Mouse (Mus musculus): Measurements from ENCODE around the gene Nhlh1.
A peak's percentile ranks its signal among the peaks of the same experiment; 100 is the strongest.

Nhlh1 gene

DNA sequence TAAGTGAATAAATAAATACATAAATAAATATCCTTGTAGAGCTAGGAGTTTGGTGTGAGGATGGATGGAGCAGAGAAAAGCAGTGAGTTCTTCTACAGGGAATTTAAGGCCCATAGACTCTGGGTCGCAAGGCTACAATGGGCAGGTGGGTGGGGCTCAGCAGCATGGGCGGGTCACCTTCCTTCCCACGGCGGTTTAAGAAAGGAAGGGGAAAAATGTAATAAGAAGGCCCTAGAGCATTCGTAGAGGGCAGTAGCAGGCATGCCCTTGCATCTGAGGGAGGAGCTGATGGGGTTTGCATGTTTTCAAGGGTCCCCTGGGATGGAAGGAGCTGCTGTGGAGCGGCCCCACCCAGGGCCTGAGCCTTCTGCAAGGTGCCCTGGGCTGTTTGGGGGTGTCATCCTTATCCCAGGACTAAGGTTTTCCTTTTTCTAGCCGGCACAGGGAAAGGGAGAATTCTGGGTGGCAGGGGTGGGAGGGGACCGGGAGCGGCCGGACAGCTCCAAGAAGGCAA is 4.5 kb downstream of the Nhlh1 start:
- DNase-seq = no peak

DNA sequence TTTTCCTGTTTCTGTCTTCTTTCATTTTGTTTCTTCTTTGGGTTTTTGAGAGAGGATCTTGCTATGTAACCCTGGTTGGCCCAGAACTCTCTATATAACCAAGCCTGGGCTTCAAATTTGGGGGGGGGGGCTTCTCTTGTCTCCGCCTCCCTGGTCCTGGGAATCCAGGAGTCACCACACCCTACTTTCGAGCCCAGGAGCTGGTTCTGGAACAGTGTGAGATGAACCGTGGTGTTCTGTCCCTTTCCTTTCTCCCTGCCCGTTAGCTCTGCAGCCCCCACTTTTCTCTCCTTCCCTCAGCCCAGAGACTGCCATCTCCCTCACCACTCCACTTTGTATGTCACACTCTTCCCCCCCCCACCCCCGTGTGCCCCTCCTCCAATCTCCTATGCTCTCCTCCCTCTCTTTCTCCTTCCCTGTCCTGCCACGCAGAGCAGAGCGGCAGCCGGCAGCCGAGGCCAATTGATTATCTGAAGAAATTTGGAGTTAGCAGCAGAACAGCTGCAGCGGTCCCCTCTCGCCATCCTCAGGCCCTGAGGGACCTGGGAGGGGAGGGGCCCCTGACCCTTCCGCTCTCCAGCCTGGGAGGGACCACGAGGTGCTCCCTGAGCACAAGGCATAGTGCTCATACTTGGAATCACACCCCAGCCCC is 8.1 kb downstream of the Nhlh1 start:
- DNase-seq = no peak

DNA sequence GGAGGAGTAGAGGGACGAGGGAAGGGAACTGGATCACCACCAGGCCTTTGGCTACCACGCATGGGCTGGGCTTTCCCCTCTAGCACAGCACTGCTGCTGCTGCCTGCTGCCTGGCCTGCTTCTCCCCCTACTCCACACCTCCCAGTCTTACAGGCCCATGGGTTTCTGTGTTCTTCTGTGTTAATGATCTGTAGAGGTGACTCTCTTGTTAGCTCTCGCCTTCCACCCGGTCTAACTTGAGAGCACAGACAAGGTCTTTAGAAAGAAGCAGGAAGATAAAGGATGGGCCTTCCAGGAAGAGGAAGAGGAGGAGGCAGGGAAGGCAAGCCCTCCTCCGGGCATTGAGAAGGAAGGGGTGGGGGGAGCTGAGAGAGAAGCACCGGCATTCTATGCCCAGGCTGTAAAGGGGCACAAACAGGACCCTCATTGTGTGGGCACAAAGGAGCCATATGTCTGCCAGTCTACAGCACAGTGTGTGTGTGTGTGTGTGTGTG is 9.1 kb downstream of the Nhlh1 start:
- no peak for DNase-seq

DNA sequence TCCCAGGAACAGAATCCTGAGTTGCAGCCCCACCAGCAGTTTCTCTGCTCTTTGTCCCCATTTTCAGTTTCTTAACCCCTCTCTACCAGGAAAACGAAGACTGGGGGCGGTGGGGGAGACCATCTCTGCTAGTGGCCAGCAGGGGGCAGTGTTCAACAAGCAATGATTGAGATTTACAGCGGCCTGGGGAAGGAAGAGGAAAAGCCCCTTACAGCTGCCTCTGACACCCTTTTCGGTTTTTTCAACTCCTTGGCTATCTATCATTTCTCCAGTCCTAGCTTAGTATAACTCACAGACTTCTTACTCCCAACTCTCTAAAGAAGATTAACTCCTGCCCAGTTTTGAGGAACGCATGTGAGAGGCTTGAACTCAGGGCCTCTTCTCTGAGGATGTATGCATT is 10.4 kb downstream of the Nhlh1 start:
- DNase-seq = no peak

DNA sequence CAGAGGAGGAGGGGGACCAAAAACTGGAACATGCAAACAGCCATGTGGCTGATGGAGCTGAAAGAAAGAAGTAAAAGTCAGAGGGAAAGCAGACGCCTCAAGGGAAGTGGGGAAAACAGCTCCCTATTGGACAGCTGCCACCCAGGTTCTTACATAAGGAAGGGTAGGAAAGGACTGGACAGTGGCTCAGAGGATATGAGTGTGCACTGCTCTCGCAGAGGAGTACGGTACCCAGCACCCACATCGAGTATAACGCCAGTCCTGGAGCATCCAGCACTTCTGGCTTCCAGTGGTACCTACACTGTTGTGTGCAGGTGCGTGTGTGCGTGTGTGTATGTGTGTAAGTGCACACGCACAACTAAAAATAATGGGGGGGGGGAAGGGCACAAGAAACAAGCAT is 11.0 kb downstream of the Nhlh1 start:
- no peak for DNase-seq

DNA sequence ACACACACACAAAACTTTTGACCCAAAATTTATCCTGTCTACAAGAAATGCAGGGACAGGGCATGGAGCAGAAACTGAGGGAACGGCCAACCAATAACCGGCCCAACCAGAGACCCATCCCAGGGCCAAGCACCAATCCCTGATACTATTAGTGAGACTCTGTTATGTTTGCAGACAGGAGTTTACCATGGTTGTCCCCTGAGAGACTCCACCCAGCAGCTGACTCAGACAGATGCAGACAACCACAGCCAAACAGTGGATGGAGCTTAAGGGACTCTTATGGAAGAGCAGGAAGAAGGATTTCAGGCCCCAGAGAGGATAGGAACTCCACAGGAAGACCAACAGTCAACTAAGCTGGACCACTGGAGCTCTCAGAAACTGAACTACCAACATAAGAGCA is 27.5 kb downstream of the Nhlh1 start:
- no peak for DNase-seq

DNA sequence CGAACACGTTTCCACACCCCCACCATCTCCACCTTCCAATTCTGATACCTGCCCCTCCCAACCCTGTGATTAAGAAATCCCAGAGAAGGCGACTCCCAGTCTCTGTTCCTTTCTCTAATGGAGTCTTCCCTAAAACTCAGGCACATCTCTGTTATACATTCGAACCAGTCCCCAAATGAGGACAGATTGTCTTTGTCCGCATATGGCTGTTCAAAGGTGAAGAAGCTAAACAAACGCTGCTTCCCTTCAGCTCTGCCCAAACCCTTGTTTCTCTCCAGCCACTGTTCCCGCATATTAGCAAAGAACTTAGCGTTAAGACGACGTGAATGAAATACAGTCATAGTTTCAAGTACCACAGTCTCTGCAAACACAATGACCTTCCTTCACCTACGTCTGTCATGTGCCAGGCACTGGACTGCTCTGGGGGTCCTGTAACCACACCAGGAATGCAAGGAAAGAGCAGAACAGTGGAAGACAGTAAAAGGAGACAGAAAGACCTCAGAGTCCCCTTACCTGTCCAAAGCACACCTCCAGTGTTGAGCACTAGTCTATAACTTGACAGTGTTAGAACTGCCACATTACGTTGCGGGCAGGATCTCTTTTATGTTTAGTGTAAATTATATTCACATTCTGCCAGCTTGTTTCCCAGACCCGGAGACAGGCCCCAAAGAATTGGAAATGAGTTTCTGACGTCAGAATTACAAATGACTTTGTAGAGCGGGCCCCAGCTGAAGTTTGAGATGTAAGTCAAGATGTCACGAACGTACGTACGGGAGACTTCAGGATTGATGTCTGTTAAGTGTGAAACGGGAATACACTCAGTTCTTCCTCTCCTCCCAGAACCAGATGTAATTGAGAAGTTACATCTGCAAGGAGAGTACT is 28.7 kb downstream of the Nhlh1 start, which contains the start of gene Vangl2:
TSS of gene Vangl2 (minus strand) at position 51 of the 882 bp plus-strand sequence.
- no peak for DNase-seq

DNA sequence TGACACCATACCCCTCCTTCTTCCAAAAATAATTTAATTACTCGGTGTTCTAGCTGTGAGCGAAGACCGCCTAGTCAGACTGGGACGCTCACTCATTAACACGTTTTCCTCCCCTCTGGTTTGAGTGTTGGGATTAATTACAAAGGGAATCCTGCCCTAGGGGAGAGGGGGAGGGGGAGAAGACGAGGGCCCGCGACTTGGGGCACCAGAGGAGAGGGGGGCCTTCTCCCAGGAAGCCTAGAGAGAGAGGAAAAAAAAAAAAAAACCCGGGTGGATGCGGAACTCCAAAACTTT is 29.6 kb downstream of the Nhlh1 start:
- no peak for DNase-seq

DNA sequence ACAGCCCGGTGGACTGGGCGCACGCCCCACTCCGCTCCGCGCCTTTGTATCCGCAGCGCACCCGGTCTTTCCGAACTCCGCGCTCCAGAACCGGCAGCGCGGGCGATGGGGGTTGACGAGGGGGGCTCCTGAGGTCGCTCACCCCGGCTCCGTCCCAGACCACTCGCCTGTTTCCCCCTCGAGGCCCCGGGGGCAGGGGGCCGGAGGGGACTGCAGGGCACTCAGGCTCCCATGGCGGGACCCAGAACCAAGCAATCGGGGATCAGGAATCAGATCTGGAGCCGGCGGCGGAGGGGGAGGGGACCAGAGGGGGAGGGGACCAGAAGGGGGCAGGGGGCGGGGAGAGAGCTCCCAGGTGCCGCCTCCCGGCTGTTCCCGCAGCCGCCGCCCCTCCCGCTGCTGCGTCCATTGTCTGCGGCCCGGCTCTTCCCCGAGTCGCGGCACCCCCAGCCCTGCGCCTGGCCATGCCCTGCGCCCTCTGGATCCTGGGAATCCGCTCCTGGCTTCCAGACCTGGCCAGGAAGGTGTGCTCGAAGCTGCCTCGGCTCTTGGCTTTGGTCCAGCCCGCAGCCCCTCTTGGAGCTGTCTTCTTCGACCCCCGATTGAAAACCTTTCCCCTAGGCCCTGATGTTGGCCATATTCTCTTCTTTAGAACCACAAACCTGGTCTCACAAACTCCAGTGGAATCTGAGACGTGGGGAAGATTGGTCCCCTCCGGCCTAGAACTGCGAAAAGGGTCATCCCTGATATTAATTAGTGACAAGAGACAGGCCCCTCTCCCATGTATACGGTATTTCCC is 30.2 kb downstream of the Nhlh1 start:
- peak; percentile 74 for DNase-seq

DNA sequence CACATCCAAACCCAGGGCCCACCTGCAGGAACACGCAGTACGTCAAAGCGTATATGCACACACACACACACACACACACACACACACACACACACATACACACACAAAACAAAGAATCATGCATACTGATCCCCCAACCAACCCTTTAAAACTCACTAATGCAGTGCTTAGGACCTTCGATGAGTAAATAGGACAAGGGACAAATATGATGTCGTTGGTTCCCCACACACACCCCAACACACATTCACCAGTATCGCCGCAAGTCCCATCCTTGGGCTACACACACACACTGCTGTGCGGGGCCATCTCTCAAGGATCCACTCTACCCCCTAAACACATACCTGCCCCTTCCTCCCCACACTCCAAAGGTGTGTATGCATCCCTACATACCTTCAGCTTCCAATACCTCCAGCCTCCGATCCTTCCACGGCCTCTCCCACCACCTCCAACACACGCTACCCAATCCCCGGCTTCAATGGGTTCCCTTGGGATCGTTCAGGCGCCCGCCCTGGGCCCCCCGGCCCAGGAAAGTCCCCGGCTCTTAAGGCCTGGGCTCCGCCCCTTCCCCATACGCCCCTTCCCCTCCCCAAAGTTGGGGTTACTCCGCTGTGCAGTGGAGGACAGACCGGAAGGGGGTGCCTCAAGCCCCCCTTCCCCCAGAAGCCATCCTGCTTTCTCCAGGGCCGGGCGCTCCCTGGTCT is 31.0 kb downstream of the Nhlh1 start:
- no peak for DNase-seq

DNA sequence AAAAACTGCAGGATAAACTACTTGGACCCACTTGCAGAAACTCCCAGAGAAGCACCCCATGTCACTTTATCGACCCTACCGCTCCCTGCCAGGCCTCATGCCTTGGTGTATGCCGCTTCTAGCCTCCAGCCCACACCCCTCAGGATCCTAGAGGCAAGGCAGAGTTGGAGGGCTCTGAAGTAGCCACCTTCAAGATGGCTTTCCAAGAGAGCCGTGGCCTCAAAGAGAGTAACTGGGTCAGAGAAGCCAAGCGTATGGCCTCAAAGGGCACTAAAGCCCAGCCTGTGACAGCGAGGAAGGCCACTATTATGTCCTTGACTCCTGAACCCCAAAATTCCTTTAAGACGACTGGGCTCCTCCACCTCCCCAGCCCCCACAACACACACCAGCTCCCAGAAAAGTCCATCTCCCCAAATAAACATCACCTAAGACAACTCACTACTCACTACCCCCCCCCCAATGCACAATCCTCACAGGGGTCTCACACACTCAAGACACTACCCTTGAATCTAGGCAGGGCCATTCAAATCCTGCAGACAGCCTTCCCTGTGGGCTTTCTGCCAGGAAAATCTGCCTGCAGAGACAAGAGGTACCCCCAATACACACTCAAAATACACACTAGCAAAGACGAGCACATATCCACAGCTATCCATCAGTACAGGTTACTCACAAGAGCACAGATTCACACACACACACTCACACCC is 32.0 kb downstream of the Nhlh1 start:
- DNase-seq = no peak

DNA sequence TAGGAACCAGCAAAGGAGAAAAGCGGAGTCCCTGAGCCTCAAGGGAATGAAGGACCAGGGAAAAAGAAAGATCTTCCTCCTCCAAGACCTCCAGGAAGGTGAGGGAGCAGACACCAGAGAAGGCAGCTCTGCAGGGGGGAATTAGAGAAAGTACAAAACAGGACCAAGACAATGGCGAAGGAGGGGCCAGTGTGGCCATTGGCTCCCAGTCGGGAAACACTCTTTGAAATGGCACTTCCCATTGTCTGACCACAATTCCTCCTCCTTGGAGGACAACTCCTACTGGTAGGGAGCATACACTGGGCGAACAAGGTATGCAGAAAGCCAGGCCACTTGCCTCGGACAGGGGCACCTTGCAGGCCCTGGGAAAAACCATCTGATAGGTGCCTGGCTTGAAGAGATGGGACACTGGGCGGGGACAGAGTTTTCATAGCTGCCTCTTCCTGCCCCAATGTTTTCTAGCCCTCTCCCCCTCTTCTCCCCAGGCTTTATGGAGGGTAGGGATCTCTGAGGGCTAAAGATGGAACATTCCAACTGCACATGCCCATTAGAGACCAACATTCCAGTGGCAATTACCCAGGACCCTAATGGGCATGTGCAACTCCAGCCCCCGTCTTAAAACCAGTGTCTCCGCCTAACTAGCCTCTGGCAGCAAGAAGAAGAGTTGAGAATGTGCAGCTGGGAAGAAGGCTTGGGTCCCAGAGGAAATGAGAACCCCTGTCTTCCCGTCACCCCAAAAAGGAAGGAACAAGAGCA is 33.1 kb downstream of the Nhlh1 start:
- no peak for DNase-seq

DNA sequence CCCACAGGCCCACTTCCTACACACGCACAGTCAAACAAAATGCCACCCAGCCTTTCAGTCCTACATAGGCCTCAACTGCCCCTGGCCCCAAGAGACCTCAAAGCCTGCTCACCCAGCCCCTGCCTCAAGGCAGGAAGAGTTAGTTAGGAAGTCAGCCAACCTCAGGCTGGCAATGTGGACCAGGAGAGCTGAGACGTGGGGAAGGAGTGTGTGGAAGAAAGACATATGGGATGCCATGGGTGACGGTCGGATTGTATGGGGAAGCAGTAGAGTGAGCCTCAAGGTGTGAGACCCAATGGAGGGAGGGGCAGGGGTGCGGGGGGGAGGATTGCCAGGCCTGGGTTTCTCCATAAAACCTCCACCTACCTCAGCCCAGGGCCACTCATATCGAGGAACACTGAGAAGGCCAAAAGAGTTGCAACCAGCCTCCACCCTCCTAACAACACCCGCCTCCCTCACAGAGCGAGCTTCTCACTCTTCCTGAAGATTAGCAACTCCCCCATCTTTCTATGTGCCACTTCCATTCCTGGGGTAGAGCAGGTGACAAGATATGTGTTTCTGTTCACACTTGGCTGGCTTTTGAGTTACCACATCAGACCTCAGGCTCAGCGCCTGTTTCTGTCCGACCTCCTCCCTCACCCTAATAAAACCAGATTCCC is 37.4 kb downstream of the Nhlh1 start:
- DNase-seq = peak; percentile 35

DNA sequence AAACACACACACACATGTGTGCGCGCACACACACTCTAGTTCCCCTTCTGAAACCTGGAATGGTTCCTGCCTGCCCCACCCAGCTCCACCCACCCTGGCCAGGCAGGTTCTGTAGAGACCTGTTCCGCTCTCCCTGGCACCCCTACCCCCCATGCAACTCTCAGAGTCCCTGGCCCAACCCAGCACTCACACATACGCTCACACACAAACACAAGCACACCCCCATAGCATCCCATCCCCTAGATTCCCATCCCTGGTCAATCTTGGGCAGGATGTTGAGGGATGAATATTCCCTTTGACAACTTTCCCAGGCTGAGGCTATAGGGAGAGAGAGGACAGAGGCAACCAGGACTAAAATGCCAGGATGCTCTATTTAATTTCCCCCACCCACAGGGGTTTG is 38.0 kb downstream of the Nhlh1 start:
- no peak for DNase-seq

DNA sequence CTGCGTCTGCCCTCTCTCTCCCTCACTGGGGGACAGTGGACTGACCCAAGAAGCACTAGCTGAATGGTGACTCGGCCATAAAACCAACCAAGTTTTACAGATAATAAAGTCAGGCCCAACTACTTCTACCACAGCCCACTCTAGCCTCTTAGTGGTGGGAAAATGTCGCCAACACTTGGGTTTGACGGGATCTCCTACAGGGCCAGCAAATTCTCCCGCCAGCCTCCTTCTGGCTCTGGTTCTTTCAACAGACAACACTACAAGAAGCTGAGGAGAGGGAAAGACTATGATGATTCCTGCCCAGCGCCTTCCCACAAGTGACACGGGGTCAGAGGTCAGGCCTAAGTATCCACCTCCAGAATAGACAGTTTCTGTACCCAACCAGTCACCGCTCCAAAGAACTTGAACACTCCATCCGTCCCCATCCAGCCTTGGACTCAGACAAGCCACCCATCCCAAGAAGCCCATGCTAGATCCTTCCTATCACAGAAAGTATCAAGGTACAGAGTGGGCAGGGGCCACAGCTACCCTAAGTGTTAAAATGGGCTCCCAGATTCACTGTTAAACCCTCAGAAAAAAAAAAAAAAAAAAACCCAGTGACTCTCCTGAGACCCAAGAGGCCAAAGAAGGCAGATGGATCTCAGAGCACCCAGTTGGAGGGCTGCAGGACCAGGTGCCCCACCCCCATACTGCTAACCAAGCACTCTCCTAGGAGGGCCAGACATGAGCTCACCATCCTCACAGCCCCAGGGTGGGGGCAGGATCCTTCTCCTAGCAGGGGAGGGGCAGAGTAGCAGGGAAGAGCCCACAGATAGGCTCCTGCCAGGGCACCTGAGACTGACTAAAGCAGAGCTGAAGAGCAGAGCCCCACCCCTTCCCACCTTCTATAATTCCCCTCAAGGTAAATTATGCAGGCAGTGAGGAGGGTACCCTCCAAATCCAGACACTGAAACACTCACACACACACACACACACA is 38.7 kb downstream of the Nhlh1 start:
- DNase-seq = no peak

DNA sequence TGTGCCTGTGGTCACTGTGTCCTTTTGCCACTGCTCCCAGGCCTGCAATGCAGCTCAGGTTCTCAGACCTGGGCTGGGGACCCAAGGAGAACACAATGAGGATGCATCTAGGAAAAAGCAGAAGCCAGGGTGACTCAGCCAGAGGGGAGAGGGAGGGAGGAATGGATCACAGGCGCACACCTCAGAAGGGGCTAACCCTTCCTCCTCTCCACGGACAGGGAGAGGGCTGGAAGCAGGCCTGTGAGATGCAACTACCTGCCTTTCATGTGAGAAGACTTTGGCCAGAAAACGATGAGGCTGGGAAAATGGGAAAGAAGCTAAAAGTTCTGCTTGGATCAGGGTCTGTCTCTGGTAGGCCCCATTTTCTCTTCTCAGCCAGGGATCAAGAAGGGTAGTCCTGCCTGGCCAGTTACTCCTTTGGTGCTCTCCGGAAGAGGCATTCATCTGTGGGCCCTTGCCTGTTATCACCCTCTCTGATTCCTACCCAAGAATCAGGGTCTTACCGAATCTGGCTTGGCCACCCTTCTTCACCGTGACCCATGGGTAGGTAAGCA is 39.8 kb downstream of the Nhlh1 start:
- DNase-seq = no peak

DNA sequence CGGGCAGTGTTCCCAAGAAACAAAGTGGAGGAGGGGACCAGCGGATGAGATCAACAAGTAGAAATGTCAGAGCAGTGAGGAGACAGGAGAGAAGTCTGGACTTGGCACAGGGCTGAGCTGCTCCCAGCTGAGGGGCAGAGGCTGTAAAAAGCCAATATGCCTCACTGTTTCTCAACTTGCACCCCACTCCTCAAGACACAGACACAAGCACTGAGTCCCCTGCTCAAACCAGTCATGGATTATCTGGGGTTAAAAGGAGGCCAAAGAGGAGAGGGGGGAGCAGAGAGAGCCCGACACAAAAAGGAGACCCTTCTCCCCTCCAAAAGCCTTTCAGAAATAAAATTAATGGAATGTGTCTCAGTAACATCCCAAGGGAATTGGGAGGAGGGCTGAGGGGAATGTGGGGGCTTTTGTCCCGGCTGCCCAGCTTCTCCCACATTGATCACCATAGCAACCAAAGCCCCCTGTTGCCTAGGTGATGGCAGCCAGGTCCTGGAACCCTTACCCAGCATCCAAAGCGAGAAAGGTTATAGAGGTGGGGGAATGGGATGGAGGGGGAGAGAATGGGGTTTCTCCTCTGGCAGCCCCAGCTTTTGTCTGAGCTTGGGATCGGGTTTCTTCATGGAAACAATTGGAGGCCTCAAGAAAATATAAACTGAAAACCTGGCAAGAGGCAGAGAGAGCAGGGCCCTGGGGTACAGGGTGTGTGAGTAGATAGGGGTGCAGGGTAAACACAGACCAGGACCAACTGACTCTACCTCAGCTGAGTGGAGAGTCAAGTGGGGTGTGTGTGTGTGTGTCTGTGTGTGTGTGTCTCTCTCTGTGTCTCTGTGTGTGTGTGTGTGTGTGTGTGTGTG is 40.5 kb downstream of the Nhlh1 start:
- DNase-seq = no peak

DNA sequence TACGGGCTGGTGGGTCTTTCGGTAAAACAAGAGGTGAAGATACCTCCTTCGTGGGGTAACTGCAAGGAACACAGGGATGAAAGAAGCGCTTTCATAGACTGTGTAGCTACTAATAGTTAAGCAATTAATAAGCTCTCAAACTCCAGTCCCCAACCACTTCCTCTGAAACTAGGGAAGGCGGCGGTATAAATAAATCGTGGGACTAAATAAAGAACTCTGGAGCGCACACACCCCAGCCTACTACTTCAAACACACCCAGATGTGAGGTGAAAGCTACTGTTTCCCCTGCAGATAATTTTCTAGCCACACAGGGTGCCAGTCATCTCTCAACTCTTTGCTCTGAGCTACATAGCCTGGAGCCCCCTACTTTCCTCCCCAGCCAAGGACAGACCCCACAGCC is 41.3 kb downstream of the Nhlh1 start:
- peak; percentile 37 for DNase-seq

All from right cerebral cortex, adult 18-20 months (tissue).